Mouse (Mus musculus) G1E (cell line): ENCODE results near the gene Zgpat.

Experiments
- CTCF ChIP-seq: IDR thresholded peaks from 2 replicates; pipeline ENCODE4 v1.5.1; 2012; ENCODE audit warnings: low read depth, low read length, inconsistent platforms, mixed read lengths
- POLR2AphosphoS5 ChIP-seq: IDR thresholded peaks from 2 replicates; pipeline ENCODE4 v1.6.1; 2012; ENCODE audit warnings: low read depth, low read length, inconsistent platforms; ENCODE audit not compliant: insufficient replicate concordance

- TF ChIP-seq POLR2AphosphoS5, result no peak
- TF ChIP-seq CTCF, result no peak
These were observed 255 bp upstream of the Zgpat start for GRCm38 (mm10) chr2:181364487-181364859.
